Mouse (Mus musculus): Measurements from ENCODE around the gene Fam216b. TPM values are rescaled to one million over a fixed set of nuclear protein-coding genes. Genes with fewer than 3 reads are reported as not detected.

The Fam216b gene
- polyA plus RNA-seq, 1 experiment, result 0.18 TPM

GRCm38 (mm10) chr14:78056371-78056770 is 32.4 kb downstream of the Fam216b start:
- WGBS, result 91% methylated on average over 3 of the region's 3 CpGs
- H3K27ac ChIP-seq (ENCODE audit: control insufficient read depth, insufficient read depth, low read length), result no peak overlapping the region
- no peaks in the 10 kb centered on the region for H3K36me3 ChIP-seq (ENCODE audit: control insufficient read depth, insufficient read depth, low read length)
- TF ChIP-seq CTCF (IDR thresholded peaks at IDR 0.05; ENCODE audit: borderline replicate concordance, control insufficient read depth, extremely low read depth, insufficient read depth, low read length, poor library complexity) (no peak), POLR2A (IDR thresholded peaks at IDR 0.05; ENCODE audit: control insufficient read depth, extremely low read depth, insufficient read depth, low read length, poor library complexity) (no peak)
- no peaks in the 10 kb centered on the region for H3K4me1 ChIP-seq (replicated peaks; ENCODE audit: control insufficient read depth, insufficient read depth, low read length)
- no peaks in the 10 kb centered on the region for H3K27me3 ChIP-seq (ENCODE audit: control insufficient read depth, insufficient read depth, low read length)
- no peak overlapping the region for H3K4me3 ChIP-seq (ENCODE audit: control insufficient read depth, insufficient read depth, low read length)
- DNase-seq, result no peak

DNA sequence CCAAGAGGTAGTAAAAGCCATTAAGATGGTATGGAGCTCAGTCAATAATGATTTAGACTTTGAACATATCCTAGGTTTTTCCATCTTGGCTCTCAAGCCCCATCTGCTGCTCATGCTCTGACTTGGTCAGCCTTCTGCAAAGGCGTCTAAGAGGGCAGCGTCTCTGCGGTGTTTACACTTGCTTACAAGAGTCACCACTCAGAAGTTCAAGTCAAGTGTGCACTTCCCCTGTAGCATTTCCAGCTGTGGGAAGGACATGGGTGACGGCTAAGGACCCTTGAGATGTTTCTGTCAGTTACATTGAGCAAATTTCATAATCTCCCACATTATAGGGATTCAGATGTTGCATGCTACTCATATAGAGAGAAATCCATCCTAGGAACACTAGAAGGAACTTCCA is 40.1 kb downstream of the Fam216b start:
- Histone ChIP-seq H3K4me3 (ENCODE audit: control insufficient read depth, insufficient read depth, low read length) (no peak overlapping the region), H3K36me3 (ENCODE audit: control insufficient read depth, insufficient read depth, low read length) (no peaks in the 10 kb centered on the region), H3K27me3 (ENCODE audit: control insufficient read depth, insufficient read depth, low read length) (no peaks in the 10 kb centered on the region), H3K27ac (ENCODE audit: control insufficient read depth, insufficient read depth, low read length) (no peak overlapping the region), H3K4me1 (replicated peaks; ENCODE audit: control insufficient read depth, insufficient read depth, low read length) (no peaks in the 10 kb centered on the region)
- WGBS, result 83% methylated on average over 4 of the region's 4 CpGs
- no peak for TF ChIP-seq POLR2A (IDR thresholded peaks at IDR 0.05; ENCODE audit: control insufficient read depth, extremely low read depth, insufficient read depth, low read length, poor library complexity)
- TF ChIP-seq CTCF (IDR thresholded peaks at IDR 0.05; ENCODE audit: borderline replicate concordance, control insufficient read depth, extremely low read depth, insufficient read depth, low read length, poor library complexity), result no peak
- no peak for DNase-seq

DNA sequence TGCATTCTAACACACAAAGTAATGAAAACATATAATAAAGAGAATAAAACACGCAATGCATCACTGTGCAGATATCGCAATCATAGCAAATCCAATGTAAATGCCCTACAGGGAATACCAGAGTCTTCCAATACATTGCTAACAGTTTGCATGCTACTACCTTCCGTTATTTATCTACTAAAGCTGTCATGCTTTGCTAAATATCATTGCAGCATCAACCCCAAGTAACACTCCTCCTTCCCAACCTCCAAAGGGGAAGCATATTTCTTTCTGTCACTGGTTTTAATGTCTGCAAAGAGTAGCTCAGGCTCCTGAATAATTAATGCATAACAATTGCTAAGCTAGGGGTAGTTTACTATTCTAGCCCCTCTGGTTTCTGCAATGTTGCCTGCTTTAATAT is 40.5 kb downstream of the Fam216b start:
- no peak for TF ChIP-seq CTCF (IDR thresholded peaks at IDR 0.05; ENCODE audit: borderline replicate concordance, control insufficient read depth, extremely low read depth, insufficient read depth, low read length, poor library complexity)
- no peak for TF ChIP-seq POLR2A (IDR thresholded peaks at IDR 0.05; ENCODE audit: control insufficient read depth, extremely low read depth, insufficient read depth, low read length, poor library complexity)
- WGBS, result 97% methylated on average over 3 of the region's 3 CpGs
- H3K36me3 ChIP-seq (ENCODE audit: control insufficient read depth, insufficient read depth, low read length), result no peaks in the 10 kb centered on the region

GRCm38 (mm10) chr14:78043079-78043478 is 45.7 kb downstream of the Fam216b start:
- no peak overlapping the region for H3K27ac ChIP-seq (ENCODE audit: control insufficient read depth, insufficient read depth, low read length)
- TF ChIP-seq POLR2A (IDR thresholded peaks at IDR 0.05; ENCODE audit: control insufficient read depth, extremely low read depth, insufficient read depth, low read length, poor library complexity) (no peak), CTCF (IDR thresholded peaks at IDR 0.05; ENCODE audit: borderline replicate concordance, control insufficient read depth, extremely low read depth, insufficient read depth, low read length, poor library complexity) (no peak)
- no peaks in the 10 kb centered on the region for H3K4me1 ChIP-seq (replicated peaks; ENCODE audit: control insufficient read depth, insufficient read depth, low read length)
- H3K36me3 ChIP-seq (ENCODE audit: control insufficient read depth, insufficient read depth, low read length), result no peaks in the 10 kb centered on the region
- H3K27me3 ChIP-seq (ENCODE audit: control insufficient read depth, insufficient read depth, low read length), result no peaks in the 10 kb centered on the region
- 53% methylated on average over 2 of the region's 2 CpGs for WGBS
- DNase-seq, result no peak
- no peak overlapping the region for H3K4me3 ChIP-seq (ENCODE audit: control insufficient read depth, insufficient read depth, low read length)

More for the DNA sequence above, 40.5 kb downstream of the Fam216b start:
- no peak for DNase-seq
- no peaks in the 10 kb centered on the region for H3K27me3 ChIP-seq (ENCODE audit: control insufficient read depth, insufficient read depth, low read length)
- H3K4me1 ChIP-seq (replicated peaks; ENCODE audit: control insufficient read depth, insufficient read depth, low read length), result no peaks in the 10 kb centered on the region
- no peak overlapping the region for H3K4me3 ChIP-seq (ENCODE audit: control insufficient read depth, insufficient read depth, low read length)
- H3K27ac ChIP-seq (ENCODE audit: control insufficient read depth, insufficient read depth, low read length), result no peak overlapping the region

- no peaks in the 10 kb centered on the region for H3K27me3 ChIP-seq (ENCODE audit: control insufficient read depth, insufficient read depth, low read length)
- no peak overlapping the region for H3K4me3 ChIP-seq (ENCODE audit: control insufficient read depth, insufficient read depth, low read length)
- no peaks in the 10 kb centered on the region for H3K4me1 ChIP-seq (replicated peaks; ENCODE audit: control insufficient read depth, insufficient read depth, low read length)
- H3K36me3 ChIP-seq (ENCODE audit: control insufficient read depth, insufficient read depth, low read length), result no peaks in the 10 kb centered on the region
- DNase-seq, result no peak
- WGBS, result 90% methylated on average over 11 of the region's 11 CpGs
- no peak overlapping the region for H3K27ac ChIP-seq (ENCODE audit: control insufficient read depth, insufficient read depth, low read length)
- no peak for TF ChIP-seq CTCF (IDR thresholded peaks at IDR 0.05; ENCODE audit: borderline replicate concordance, control insufficient read depth, extremely low read depth, insufficient read depth, low read length, poor library complexity)
- TF ChIP-seq POLR2A (IDR thresholded peaks at IDR 0.05; ENCODE audit: control insufficient read depth, extremely low read depth, insufficient read depth, low read length, poor library complexity), result no peak
Measured at GRCm38 (mm10) chr14:78041886-78042526, 46.8 kb downstream of the Fam216b start.

DNA sequence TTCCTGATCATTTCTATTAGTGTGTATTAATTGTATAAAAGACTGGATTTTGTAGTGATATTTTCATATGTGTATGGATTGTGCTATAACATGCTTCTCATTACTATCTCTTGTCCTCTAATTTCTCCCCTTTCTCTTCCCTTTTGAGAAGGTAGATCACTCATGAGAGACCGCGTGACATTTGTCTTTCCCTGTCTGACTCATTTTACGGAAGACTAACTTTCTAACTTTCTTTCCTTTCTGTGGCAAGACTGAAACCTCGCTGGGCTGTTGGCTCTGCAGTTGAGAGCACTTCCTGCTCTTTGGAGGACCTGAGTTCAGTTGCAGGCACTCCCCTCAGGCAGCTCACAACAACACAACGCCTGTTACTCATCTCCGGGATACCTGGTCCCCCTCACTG is 48.2 kb downstream of the Fam216b start:
- Histone ChIP-seq H3K4me1 (replicated peaks; ENCODE audit: control insufficient read depth, insufficient read depth, low read length) (no peaks in the 10 kb centered on the region), H3K4me3 (ENCODE audit: control insufficient read depth, insufficient read depth, low read length) (no peak overlapping the region), H3K27me3 (ENCODE audit: control insufficient read depth, insufficient read depth, low read length) (no peaks in the 10 kb centered on the region), H3K36me3 (ENCODE audit: control insufficient read depth, insufficient read depth, low read length) (no peaks in the 10 kb centered on the region), H3K27ac (ENCODE audit: control insufficient read depth, insufficient read depth, low read length) (no peak overlapping the region)
- WGBS, result 78% methylated on average over 6 of the region's 6 CpGs
- no peak for DNase-seq
- no peak for TF ChIP-seq POLR2A (IDR thresholded peaks at IDR 0.05; ENCODE audit: control insufficient read depth, extremely low read depth, insufficient read depth, low read length, poor library complexity)
- no peak for TF ChIP-seq CTCF (IDR thresholded peaks at IDR 0.05; ENCODE audit: borderline replicate concordance, control insufficient read depth, extremely low read depth, insufficient read depth, low read length, poor library complexity)

DNA sequence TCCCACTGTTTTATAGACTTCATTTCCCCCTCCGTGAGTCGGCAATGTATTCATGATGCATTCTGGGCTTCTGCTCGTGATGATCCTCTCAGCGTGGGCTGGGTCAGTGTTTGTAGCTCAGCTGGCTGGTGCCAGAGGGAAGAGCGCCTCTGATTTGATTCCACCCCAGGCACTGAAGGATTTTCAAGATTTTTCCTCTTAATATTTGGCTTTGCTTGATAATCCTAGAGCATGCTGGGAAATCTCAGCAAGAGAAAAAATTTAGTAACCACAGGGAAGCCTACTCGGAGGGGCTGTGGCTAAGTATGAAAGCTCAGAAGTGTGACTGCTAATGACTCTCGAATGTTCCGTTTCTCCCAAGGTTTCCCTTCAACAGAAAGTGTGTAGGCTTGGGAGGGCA is 49.9 kb downstream of the Fam216b start:
- H3K4me3 ChIP-seq (ENCODE audit: control insufficient read depth, insufficient read depth, low read length), result no peak overlapping the region
- H3K27ac ChIP-seq (ENCODE audit: control insufficient read depth, insufficient read depth, low read length), result no peak overlapping the region
- no peaks in the 10 kb centered on the region for H3K36me3 ChIP-seq (ENCODE audit: control insufficient read depth, insufficient read depth, low read length)
- no peak for TF ChIP-seq CTCF (IDR thresholded peaks at IDR 0.05; ENCODE audit: borderline replicate concordance, control insufficient read depth, extremely low read depth, insufficient read depth, low read length, poor library complexity)
- TF ChIP-seq POLR2A (IDR thresholded peaks at IDR 0.05; ENCODE audit: control insufficient read depth, extremely low read depth, insufficient read depth, low read length, poor library complexity), result no peak
- H3K4me1 ChIP-seq (replicated peaks; ENCODE audit: control insufficient read depth, insufficient read depth, low read length), result no peaks in the 10 kb centered on the region
- DNase-seq, result no peak
- H3K27me3 ChIP-seq (ENCODE audit: control insufficient read depth, insufficient read depth, low read length), result no peaks in the 10 kb centered on the region
- WGBS, result 65% methylated on average over 8 of the region's 8 CpGs

Other genes with a start within 250 kb of the Fam216b start
- 12.3 and 21.6 TPM in 2 replicates for gene Dnajc15, start 213.9 kb downstream of the Fam216b start, polyA plus RNA-seq (2012; rRNA removed)
- gene Epsti1, start 184.8 kb downstream of the Fam216b start, polyA plus RNA-seq (2012; rRNA removed), result 48.6 and 64.6 TPM in 2 replicates
- 2.6 and 3.9 TPM in 2 replicates for gene Tnfsf11, start 219.0 kb upstream of the Fam216b start, polyA plus RNA-seq (2012; rRNA removed)

All from thymus, adult 2 months (tissue).